Mouse (Mus musculus) induced T-regulatory cell, adult 2 months (primary cell): ENCODE results near the gene Lrrc55.
A peak's percentile ranks its signal among the peaks of the same experiment; 100 is the strongest.

Experiments
- DNase-seq: peaks from one replicate; pipeline ENCODE4 v3.0.0-alpha.2; 2012; ENCODE audit warnings: low read depth

Gene Lrrc55

DNA sequence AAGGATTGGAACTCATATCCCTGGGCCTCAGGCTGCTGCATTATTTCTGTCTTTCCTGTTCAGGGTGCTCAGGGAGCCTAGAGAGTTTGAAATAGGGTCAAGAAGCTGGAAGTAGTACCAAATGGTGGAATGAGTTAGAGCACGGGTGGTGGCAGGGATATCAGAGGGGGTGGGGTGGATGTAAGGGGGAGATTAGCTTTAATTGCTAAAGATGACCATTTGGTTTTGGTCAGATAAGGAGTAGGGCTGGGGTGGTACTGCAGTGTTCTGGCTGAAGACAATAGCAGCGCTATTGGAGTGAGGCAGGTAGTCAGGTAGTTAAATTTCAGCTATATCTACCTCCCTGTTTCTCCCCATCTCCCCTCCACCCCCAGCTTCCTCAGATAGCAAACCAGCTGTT lies 65.8 kb downstream of the Lrrc55 start:
- no peak for DNase-seq

DNA sequence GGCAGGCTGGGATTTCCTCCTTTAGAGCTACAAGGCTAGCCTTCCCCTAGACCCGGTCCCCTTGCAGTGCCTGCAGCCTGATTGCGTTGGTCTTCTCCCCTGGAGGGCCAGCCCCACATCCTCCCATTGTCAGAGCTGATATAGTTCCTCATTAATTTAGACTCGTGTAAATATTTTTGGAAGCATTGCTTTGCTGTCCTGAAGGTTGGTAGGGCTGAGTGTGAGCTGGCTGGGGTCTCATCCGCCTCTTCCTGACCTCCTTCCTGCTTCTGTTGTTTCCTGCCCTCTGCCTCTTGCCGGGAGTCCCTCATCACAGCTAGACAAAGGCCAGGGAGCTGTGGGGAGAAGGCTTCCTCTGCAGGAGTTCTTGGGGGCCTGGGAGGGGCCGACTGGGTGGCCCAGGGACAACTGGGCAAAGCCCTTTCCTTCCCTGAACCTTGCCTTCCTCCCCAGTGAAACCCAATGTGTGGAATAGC lies 67.5 kb downstream of the Lrrc55 start:
- DNase-seq = no peak

- DNase-seq = peak; percentile 55
These were observed 73.0 kb downstream of the Lrrc55 start for GRCm38 (mm10) chr2:85123869-85124535.

DNA sequence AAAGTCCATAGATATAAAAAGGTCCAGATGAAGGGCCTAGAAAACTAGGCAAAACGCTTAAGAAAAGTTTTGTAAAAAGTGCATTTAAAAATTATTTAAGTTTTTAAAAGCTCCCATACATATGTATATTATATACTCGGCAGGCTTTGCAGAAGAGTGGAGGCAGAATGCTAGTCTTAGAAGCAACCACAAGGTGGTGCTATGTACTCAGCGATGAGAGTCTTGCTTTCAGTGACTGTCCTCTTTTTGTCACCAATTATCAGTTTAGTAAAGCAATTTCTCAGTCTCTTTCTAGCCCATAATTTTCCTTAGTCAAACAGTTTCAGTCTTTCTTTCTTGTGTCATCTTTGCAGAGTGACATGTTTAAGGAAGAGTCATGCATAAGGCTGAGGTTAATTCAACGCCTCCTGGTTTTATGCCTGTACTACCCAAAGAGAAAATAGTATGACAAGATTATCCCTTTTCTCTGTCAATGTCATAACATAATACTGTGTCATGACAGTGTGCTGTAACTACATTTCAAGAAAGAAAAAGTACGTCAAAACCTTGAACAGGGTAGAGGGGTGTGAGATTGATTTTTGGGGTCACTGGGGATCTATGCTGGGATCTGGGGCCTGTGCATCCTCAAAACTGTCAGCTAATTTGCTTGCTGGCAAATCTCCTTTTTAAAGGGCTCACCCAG lies 73.7 kb downstream of the Lrrc55 start:
- peak; percentile 60 for DNase-seq
